Mouse (Mus musculus): Measurements from ENCODE around the gene Wfdc6a.
A peak's percentile ranks its signal among the peaks of the same experiment; 100 is the strongest.

DNA sequence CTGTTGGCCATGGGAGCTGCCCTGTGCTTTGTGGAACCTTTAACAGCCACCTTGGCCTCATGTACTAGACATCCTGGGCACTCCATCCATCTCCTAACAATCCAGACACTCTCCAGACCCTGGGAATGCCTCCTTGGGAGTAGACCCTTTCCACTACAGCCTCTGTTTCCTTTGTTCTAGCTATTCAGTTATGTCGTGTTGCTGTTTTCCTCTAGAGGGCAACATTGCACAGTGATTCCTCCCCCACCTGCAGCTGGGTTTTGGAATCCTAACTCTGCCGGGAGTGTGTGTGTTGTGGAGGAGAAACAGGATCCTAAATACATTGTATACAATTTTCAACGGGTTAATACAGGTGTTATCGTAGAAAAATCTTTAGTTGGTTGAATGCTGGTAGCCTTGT is 6.8 kb upstream of the Wfdc6a start:
- TF ChIP-seq POLR2AphosphoS2 (IDR thresholded peaks at IDR 0.05; ENCODE audit: low read length) = no peak
- TF ChIP-seq CTCF (IDR thresholded peaks at IDR 0.05 in 2 of 3, conservative IDR thresholded peaks at IDR 0.05 in 1 of 3; ENCODE audit: control insufficient read depth in 1 of 3, insufficient read depth in 1 of 3, low read depth in 2 of 3, low read length in 3 of 3, poor library complexity in 1 of 3, severe bottlenecking in 1 of 3) = peak; percentile 57 to 91 (median 62)
- TF ChIP-seq ZNF384 (IDR thresholded peaks at IDR 0.05; ENCODE audit: low read depth, low read length) = no peak
- TF ChIP-seq POLR2AphosphoS5 (IDR thresholded peaks at IDR 0.05; ENCODE audit: borderline replicate concordance, low read depth, low read length) = no peak
- no peak for TF ChIP-seq POLR2A (IDR thresholded peaks at IDR 0.05; ENCODE audit: control insufficient read depth in 1 of 2, insufficient read depth in 1 of 2, low read depth in 1 of 2, low read length in 2 of 2, poor library complexity in 1 of 2)
- TF ChIP-seq MYC (IDR thresholded peaks at IDR 0.05; ENCODE audit: low read depth, low read length) = no peak
- no peak for TF ChIP-seq BHLHE40 (IDR thresholded peaks at IDR 0.05; ENCODE audit: borderline replicate concordance, low read depth, low read length)
- TF ChIP-seq ZMIZ1 (IDR thresholded peaks at IDR 0.05; ENCODE audit: low read depth, low read length) = no peak
- TF ChIP-seq GATA1 (IDR thresholded peaks at IDR 0.05; ENCODE audit: low read depth, low read length) = no peak
- no peak for TF ChIP-seq EP300 (IDR thresholded peaks at IDR 0.05; ENCODE audit: low read depth in 1 of 2, low read length in 2 of 2)
- TF ChIP-seq MAFK (IDR thresholded peaks at IDR 0.05; ENCODE audit: borderline replicate concordance, low read depth, low read length) = no peak
- no peak for TF ChIP-seq E2F4 (IDR thresholded peaks at IDR 0.05; ENCODE audit: borderline replicate concordance, low read depth, low read length)

All from MEL (cell line).